Mouse (Mus musculus) hindbrain, embryonic 10.5 days (tissue): ENCODE results near the gene Sema3g. TPM values are rescaled to one million over a fixed set of nuclear protein-coding genes. Genes with fewer than 3 reads are reported as not detected.

ENCODE experiments used
- DNase-seq: peaks from one replicate; pipeline ENCODE4 v3.0.0-alpha.2; 2017; ENCODE audit warnings: low spot score
- H3K27ac ChIP-seq: fragments of 300-500 bp; sonication (generic); 2 replicates; pipeline ENCODE4 v1.5.1; 2016; ENCODE audit warnings: mild to moderate bottlenecking, moderate library complexity
- H3K27me3 ChIP-seq: fragments of 300-500 bp; sonication (generic); 2 replicates; pipeline ENCODE4 v1.6.1; 2016; ENCODE audit warnings: mild to moderate bottlenecking; ENCODE audit not compliant: poor library complexity, insufficient read depth, severe bottlenecking
- H3K36me3 ChIP-seq: fragments of 300-500 bp; sonication (generic); 2 replicates; pipeline ENCODE4 v1.6.1; 2016; ENCODE audit warnings: mild to moderate bottlenecking, moderate library complexity
- H3K4me1 ChIP-seq: fragments of 300-500 bp; sonication (generic); replicated peaks from 2 replicates; pipeline ENCODE4 v1.6.1; 2016; ENCODE audit warnings: mild to moderate bottlenecking
- H3K4me3 ChIP-seq: fragments of 300-500 bp; sonication (generic); 2 replicates; pipeline ENCODE4 v1.5.1; 2016; ENCODE audit warnings: mild to moderate bottlenecking, moderate library complexity
- H3K9me3 ChIP-seq: fragments of 300-500 bp; sonication (generic); 2 replicates; pipeline ENCODE4 v1.6.1; 2016; ENCODE audit warnings: mild to moderate bottlenecking, moderate library complexity
- WGBS: fragments of 180-500 bp; shearing (Covaris S2); methylation state at CpG from one replicate; pipeline ENCODE4 v1.1.7; 2016; 5-methylcytosine and 5-hydroxymethylcytosine counted together
- polyA plus RNA-seq: library from polyadenylated mRNA; unstranded; fragments of >200 nt; fragmentation: Nextera tagmentation; extraction: Ambion mirVana; gene quantifications from 2 replicates; pipeline ENCODE4 v1.2.1, GENCODE M21; 2016

Sema3g gene
- polyA plus RNA-seq, 1 experiment from 2014 or later, result 0.78 TPM

DNA sequence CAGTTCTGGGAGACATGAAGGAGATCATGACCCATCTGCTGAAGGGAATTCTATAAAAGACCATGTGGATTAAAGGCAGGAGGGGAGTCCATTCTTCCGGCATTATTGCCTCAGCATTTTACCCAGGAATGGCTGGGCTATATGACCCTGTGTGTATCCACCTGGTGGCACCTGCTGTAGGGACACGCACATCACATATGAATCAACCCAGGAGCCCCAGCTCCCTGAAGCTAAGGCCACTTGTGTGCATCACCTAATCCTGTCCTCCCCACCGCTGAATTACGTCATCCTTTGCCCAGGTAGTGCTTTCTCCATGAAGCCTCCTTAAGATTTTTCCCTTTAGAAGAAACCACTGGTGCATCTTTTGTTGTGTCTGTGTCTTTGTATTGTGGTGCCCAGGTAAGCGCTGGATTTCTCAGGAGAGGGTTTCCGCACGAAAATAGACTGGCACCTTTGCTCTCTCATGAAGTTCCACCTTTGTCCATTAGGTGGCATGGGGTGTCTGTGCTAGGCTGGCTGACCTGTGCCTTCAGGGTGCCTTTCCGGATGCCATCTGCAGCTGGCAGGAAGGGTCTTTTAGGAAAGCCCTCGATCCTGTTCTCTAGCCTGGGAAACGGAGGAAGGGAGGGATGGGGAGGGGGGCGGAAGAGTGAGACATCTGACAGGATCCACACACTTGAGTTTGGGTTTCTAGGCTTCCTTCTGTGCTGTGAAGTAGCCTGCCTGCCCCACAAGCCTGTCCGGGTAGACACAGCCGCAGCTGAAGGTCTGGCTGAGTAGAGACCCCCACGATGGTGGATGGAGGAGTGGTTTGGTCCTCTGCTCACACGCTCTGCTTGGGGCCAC lies 2.3 kb upstream of the Sema3g start:
- Histone ChIP-seq H3K4me3 (no peak overlapping the region), H3K4me1 (peaks cover 45% of the 10 kb centered on the region), H3K36me3 (no peaks in the 10 kb centered on the region), H3K27me3 (peaks cover 5% of the 10 kb centered on the region; the same call in 1 of the 2 replicates), H3K9me3 (no peaks in the 10 kb centered on the region), H3K27ac (peak overlapping the region; percentile 60)
- WGBS, result 34% methylated on average over 15 of the region's 15 CpGs
- DNase-seq, result peak; percentile 69

DNA sequence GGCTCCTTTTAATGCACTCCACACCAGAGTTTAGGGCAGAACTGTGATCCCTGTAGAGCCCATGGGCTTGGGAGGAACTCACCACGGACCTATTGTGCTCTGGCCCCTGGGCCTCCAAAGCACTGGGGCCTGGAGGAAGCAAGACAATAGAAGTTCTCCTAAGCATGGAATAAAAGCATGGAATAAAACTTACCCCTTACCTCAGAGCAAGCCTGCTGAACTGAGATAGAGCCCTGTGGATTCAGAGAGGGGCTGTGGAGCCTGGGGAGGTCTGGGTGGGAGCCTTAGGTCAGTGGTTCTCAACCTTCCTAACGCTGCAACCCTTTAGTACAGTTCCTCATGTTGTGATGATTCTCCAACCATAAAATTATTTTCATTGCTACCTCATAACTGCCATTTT lies 814 bp upstream of the Sema3g start, which contains the start of gene Nisch:
Gene Nisch (minus strand): TSS at position 101 of the 400 bp plus-strand sequence.
- 60% methylated on average over 2 of the region's 2 CpGs for WGBS

DNA sequence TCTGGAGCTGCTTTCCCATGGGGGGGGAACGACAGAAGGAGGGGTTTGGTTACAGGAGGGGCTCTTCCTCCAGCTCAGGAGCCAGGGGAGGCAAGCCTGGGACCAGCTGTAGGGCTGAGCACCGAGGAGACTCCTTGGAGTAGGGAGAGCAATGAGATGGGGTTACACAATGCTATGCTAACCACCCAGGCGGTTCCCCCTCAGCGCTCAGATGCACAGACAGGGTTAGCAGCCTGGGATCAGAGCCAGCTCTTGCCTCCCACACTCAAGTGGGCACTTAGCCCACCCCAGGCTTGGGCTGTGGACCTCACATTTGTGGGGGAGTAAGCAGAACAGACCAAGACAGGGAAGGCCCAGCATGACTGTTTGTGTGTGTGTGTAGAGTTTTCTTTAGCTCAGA lies 9.3 kb downstream of the Sema3g start:
- DNase-seq, result no peak
- Histone ChIP-seq H3K4me3 (no peak overlapping the region), H3K36me3 (0 out of 2 replicates have a peak, but pooled peaks cover 5% of the 10 kb centered on the region), H3K27ac (peak overlapping the region; percentile 24; the same call in 1 of the 2 replicates), H3K9me3 (no peaks in the 10 kb centered on the region), H3K27me3 (0 out of 2 replicates have a peak, but pooled peaks cover 4% of the 10 kb centered on the region), H3K4me1 (peaks cover 31% of the 10 kb centered on the region)
- WGBS, result 75% methylated on average over 4 of the region's 4 CpGs

More for the DNA sequence above, 814 bp upstream of the Sema3g start, which contains the start of gene Nisch:
- peaks cover 5% of the 10 kb centered on the region; the same call in 1 of the 2 replicates for H3K27me3 ChIP-seq
- H3K4me1 ChIP-seq, result peaks cover 58% of the 10 kb centered on the region
- peak within 1 kb of the TSS; percentile 60 for H3K27ac ChIP-seq
- DNase-seq, result no peak
- peak within 1 kb of the TSS; percentile 25 for H3K4me3 ChIP-seq
- H3K36me3 ChIP-seq, result no peaks in the 10 kb centered on the region
- H3K9me3 ChIP-seq, result no peaks in the 10 kb centered on the region

- 75% methylated on average over 6 of the region's 6 CpGs for WGBS
- no peak for DNase-seq
Observed at GRCm38 (mm10) chr14:31228234-31228633, 10.6 kb downstream of the Sema3g start.

GRCm38 (mm10) chr14:31230442-31230841 lies 12.8 kb downstream of the Sema3g start:
- H3K4me3 ChIP-seq, result no peak overlapping the region
- peaks cover 46% of the 10 kb centered on the region for H3K4me1 ChIP-seq
- 72% methylated on average over 8 of the region's 8 CpGs for WGBS
- no peaks in the 10 kb centered on the region for H3K9me3 ChIP-seq
- no peaks in the 10 kb centered on the region for H3K27me3 ChIP-seq
- H3K27ac ChIP-seq, result no peak overlapping the region
- no peak for DNase-seq
- H3K36me3 ChIP-seq, result 0 out of 2 replicates have a peak, but pooled peaks cover 5% of the 10 kb centered on the region

More at GRCm38 (mm10) chr14:31228234-31228633, 10.6 kb downstream of the Sema3g start:
- 0 out of 2 replicates have a peak, but pooled peaks cover 5% of the 10 kb centered on the region for H3K36me3 ChIP-seq
- no peak overlapping the region for H3K4me3 ChIP-seq
- peaks cover 33% of the 10 kb centered on the region for H3K4me1 ChIP-seq
- no peaks in the 10 kb centered on the region for H3K9me3 ChIP-seq
- 0 out of 2 replicates have a peak, but pooled peaks cover 4% of the 10 kb centered on the region for H3K27me3 ChIP-seq
- peak overlapping the region; percentile 59 for H3K27ac ChIP-seq

- H3K4me3 ChIP-seq, result no peak overlapping the region
- WGBS, result 84% methylated on average over 13 of the region's 13 CpGs
- H3K27ac ChIP-seq, result no peak overlapping the region
Observed at GRCm38 (mm10) chr14:31232404-31233069, 14.9 kb downstream of the Sema3g start.

DNA sequence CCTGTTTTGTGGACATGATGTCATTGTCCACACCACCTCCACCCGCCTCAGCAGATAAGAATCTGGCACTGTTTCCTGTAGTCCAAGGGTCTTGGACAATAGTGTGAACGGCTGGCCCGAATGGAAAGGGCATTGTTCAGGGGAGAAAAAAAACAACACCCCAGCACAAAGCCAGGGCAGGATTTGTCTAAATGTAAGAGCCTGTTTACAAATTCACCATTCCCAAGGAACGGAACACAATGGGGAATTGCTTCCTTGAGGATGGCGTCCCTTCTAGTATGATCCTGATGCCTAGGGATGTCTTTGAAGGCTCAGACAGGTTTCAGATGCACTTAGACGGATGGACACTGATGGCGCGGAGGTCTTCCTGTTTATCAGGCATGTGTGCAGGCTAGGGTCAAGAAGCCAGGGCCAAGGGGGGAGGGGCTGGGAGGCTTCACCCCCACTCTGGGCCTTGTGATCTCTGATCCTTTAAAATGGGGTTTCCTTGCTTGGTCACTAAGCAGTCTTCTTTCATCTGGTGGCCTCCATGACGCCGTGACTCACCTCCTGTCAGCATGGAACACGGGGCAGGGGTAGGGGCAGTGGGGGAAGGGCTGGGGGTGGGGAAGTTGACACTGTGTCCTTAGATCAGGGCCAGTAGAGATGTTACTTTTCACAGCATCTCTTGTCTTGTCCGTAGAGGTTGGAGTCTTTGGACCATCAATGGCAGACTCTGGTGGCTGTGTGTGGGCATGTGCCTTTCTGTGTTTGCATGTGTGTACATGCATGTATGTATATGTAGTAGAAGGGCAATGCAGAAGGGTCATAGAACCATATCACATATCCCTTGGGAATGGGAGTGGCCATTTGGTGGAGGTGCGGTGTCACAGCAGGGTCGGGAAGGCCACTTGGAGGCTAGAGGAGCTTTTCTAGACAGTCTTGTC lies 15.7 kb downstream of the Sema3g start:
- no peaks in the 10 kb centered on the region; the same call in 1 of the 2 replicates for H3K36me3 ChIP-seq
- H3K27me3 ChIP-seq, result no peaks in the 10 kb centered on the region
- no peak for DNase-seq
- H3K27ac ChIP-seq, result no peak overlapping the region
- H3K9me3 ChIP-seq, result no peaks in the 10 kb centered on the region
- H3K4me3 ChIP-seq, result no peak overlapping the region
- 83% methylated on average over 14 of the region's 14 CpGs for WGBS
- H3K4me1 ChIP-seq, result peaks cover 37% of the 10 kb centered on the region

More at GRCm38 (mm10) chr14:31232404-31233069, 14.9 kb downstream of the Sema3g start:
- Histone ChIP-seq H3K27me3 (no peaks in the 10 kb centered on the region), H3K36me3 (0 out of 2 replicates have a peak, but pooled peaks cover 4% of the 10 kb centered on the region), H3K9me3 (no peaks in the 10 kb centered on the region), H3K4me1 (peaks cover 40% of the 10 kb centered on the region)
- DNase-seq, result no peak

GRCm38 (mm10) chr14:31233996-31234591 lies 16.4 kb downstream of the Sema3g start:
- Histone ChIP-seq H3K36me3 (peaks cover 6% of the 10 kb centered on the region; the same call in 1 of the 2 replicates), H3K4me3 (0 out of 2 replicates have a peak overlapping the region, but pooled peaks have one; percentile 18), H3K27me3 (no peaks in the 10 kb centered on the region), H3K27ac (peak overlapping the region; percentile 73), H3K4me1 (peaks cover 31% of the 10 kb centered on the region), H3K9me3 (no peaks in the 10 kb centered on the region)
- peak; percentile 79 for DNase-seq
- 24% methylated on average over 11 of the region's 11 CpGs for WGBS

DNA sequence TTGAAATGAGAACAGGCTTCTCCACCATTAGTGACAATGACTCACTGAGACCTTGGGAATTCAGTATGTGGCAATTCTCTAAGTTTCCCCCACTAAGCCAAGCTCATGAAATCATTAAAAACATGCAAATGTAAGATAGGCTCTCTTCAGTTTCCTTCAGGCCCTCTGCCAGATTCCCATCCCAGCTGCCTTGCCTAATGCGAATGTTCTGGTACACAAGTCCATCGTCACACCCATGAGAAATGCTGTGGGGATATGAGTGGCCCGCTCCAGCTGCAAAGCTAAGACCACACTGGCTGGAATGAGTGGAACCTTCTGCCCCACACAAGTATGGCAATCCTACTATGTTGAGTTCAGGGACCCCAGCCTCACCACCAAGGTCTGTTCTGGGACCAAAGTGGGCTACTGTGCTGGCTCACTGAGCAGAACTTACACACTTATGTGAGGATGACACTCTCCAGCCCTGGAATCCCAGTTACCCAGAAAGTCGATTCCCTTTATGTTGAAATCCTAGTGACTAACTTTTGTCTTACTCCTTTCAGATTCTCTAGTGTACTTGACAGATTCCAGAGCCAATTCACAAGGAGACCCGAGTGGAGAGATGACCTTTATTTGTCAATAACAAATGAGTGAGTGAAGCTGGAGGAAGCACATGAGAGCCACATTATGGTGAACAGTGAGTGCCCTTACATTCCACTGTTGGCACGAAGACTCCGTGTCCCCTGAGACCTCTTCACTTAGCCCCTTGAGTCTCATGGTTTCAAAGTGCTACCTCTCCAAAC lies 19.6 kb downstream of the Sema3g start:
- no peak overlapping the region for H3K4me3 ChIP-seq
- WGBS, result 84% methylated on average over 7 of the region's 7 CpGs
- H3K27ac ChIP-seq, result no peak overlapping the region
- peaks cover 6% of the 10 kb centered on the region; the same call in 1 of the 2 replicates for H3K36me3 ChIP-seq
- H3K27me3 ChIP-seq, result no peaks in the 10 kb centered on the region
- H3K4me1 ChIP-seq, result peaks cover 17% of the 10 kb centered on the region; the same call in 1 of the 2 replicates
- no peaks in the 10 kb centered on the region for H3K9me3 ChIP-seq
- no peak for DNase-seq

DNA sequence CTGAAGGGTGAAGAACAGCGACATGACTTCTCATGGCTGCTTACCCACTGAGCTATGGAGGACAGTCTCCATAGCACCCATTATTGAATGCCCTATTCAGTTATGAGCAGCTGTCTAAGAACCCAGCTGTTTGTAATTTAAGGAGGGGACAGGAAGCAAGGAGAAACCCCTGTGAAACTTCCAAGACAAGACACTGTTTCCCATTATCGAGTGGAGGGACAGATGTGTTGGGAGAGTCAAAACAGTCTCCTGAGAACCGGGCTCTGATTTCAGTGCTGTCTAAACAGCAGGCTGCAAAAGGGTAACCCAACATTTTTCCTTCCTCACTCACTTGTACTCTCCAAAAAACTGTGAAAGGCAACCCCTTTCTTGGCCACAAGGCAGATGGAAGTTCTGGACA lies 22.9 kb downstream of the Sema3g start:
- H3K27ac ChIP-seq, result no peak overlapping the region
- no peaks in the 10 kb centered on the region for H3K27me3 ChIP-seq
- H3K36me3 ChIP-seq, result peaks cover 6% of the 10 kb centered on the region; the same call in 1 of the 2 replicates
- no peaks in the 10 kb centered on the region for H3K9me3 ChIP-seq
- no peak overlapping the region for H3K4me3 ChIP-seq
- no peak for DNase-seq
- WGBS, result 75% methylated on average over 3 of the region's 3 CpGs
- no peaks in the 10 kb centered on the region for H3K4me1 ChIP-seq

GRCm38 (mm10) chr14:31244777-31245176 lies 27.1 kb downstream of the Sema3g start:
- no peaks in the 10 kb centered on the region for H3K27me3 ChIP-seq
- no peak overlapping the region for H3K27ac ChIP-seq
- H3K36me3 ChIP-seq, result no peaks in the 10 kb centered on the region
- no peak for DNase-seq
- no peaks in the 10 kb centered on the region for H3K9me3 ChIP-seq
- WGBS, result 85% methylated on average over 1 of the region's 1 CpGs
- no peaks in the 10 kb centered on the region for H3K4me1 ChIP-seq
- no peak overlapping the region for H3K4me3 ChIP-seq
